Mouse (Mus musculus): ENCODE measurements around the gene Troap.

Gene Troap

DNA sequence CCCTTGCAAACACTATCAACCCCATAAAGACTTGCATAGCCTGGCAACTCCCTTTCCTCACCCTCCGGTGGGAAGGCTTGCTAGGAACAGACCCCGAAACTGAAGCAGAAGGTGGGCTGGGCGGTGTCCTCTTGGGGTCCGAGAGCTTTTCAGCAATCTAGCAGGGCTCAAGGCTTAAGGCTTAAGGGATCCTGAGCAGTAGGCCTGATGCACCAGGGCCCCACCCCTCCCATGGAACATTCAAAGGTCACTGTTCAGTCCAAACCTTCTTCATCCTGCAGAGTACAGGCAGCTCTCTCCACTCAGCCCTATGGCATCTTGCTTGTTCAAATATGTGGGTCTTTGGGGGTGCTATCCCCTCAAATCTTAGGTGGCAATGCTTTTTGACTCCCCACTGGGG is 11.6 kb downstream of the Troap start:
- no peak for DNase-seq (ENCODE audit: low spot score in 2 of 2)

DNA sequence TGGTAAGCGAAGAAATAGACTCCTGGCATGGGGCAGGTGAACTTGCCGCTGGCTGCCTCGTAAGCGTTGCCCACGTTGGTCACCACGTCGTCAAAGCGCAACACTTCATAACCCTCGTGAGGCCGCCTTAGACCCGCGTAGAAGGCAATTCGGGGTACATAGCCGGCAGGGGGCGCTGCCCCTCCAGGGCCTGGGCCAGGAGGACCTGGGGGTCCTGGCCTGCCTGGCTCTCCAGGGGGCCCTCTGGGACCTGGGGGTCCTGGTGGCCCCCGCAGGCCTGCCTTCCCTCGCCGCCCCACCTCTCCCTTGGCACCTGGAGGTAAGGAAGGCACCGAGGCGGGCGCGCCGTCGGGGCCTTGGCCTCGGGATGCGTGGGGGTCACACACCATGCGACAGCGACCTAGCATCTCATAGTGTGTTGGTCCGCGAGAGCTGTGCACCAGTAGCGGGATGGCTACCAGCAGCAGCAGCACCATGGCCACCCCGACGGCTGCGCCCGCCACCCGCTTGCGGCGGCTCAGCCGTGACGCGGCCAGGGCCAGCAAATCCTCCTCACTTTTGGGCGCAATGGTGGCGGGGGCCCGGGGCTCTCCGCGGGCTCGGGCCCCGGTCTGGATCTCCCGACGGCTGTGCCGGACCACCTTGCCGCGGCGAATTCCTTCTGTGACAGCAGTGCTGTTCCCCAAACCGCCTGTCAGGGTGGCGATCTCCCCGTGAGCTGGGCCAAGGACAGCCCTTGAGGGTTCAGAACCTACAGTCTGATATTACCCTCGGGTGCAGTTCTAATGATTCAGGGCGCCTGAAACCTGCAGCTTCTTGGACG is 13.1 kb downstream of the Troap start, which contains the start of gene C1ql4:
Gene C1ql4 (minus strand): TSS at position 565 of the 823 bp plus-strand sequence.
- DNase-seq (ENCODE audit: low spot score in 2 of 2): peak in 1 of 2 experiments; percentile 49

DNA sequence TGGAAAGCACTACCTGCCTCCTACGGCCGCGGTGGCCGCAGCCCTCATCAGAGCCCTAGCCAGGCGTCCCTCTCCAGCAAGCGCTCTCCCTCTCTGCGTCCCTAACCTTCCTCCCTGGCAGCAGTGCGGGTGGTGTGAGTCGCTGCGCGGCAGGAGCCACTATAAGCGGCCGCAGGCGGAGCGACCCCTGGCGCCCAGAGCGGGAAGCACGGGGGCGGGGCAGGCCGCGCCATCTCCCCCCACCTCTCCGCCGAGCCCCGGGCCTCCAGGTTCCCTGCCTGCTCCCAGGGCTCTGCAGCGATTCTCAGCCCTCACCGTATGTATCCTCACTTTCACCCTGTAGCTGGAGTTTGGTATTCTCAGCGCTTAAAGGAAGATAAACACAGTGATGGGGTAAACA is 13.9 kb downstream of the Troap start:
- peak; percentile 61 to 79 for DNase-seq (ENCODE audit: low spot score in 2 of 2)

DNA sequence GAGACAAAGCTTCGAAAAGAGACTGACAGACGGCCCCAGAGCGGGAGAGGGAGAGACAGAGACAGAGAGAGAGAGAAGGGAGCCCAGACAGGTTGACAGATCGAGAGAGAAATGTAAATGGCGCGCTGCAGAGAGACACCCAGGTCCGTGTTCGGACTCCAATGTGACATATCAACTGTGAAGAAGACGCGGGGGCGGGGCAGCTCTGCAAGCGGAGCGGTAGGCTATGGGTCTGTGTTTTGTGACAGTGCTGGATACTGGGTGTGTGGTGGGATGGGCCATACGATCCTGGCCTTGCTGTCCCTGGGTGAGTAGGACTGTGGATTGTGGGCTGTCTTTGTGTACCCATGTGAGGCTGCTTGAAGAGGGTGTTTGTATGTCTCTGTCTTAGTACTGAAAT is 14.7 kb downstream of the Troap start:
- no peak for DNase-seq (ENCODE audit: low spot score in 2 of 2)

DNA sequence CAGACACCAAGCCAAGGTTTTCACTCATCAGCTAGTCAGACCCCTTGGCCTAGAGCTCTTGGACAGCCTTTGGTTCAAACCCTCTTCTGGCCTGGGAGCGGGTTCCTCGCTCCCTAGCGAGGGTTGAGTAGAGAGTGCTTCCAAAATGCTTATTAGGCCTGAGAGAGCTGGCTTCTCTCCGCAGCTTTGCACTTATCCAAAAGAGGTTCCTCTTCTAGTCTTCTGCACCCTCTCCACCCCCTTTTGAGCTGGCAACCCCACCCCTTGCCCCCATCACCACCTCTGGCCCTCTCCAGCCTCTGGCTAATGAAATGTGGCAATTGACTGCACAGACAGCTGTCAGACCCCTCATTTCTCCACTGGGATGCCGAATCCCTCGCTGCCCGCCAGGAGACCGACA is 18.5 kb downstream of the Troap start, which contains the start of gene Dnajc22:
Gene Dnajc22 (plus strand): TSS at position 301 of the 400 bp plus-strand sequence.
- no peak for DNase-seq (ENCODE audit: low spot score in 2 of 2)

DNA sequence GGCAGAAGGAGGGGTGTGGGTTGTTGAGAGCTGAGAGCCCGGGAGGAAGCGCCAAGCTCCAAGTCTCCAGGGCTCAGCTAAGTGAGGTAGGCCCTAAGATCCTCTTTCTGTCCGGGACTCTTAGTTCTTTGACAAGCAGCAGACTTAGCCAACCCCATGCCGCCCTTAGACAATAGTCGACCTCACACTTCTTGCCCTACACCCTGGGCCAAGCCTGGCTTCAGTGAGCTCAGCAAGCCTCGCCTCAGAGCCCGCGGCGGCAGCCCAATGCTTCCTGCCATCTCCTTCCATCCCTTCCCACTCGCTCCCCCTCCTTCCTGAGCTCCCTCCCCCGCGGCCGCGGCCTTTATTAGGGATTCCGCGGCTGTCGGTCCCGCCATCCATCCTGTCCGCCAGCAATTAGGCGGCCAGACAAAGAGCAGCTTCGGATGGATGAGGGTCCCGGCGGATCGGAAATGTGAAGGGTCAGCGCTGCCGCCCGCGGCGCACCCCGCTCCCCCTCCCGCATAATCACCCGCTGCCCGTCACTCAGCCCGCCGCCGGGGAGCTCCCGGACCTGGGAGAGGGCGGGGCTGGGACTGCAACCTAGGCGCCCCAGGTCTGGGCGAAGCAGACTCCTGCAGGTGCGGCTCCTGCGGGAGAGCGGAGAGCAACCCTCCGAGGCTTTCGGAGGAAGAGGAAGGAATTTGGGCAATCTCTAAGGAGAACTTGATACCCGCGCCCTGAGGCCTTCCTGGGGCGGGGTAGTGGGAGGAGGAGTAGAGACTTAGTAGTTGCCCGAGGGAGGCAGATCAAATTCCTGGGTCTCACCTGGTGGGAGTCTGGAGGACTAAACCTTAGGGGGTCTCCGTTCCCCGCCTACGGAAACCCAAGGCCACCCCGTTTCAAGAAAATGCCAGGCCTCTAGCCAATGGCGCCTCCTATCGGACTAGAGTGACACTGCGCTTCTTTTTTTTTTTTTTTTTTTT is 19.2 kb downstream of the Troap start:
- no peak for DNase-seq (ENCODE audit: low spot score in 2 of 2)

DNA sequence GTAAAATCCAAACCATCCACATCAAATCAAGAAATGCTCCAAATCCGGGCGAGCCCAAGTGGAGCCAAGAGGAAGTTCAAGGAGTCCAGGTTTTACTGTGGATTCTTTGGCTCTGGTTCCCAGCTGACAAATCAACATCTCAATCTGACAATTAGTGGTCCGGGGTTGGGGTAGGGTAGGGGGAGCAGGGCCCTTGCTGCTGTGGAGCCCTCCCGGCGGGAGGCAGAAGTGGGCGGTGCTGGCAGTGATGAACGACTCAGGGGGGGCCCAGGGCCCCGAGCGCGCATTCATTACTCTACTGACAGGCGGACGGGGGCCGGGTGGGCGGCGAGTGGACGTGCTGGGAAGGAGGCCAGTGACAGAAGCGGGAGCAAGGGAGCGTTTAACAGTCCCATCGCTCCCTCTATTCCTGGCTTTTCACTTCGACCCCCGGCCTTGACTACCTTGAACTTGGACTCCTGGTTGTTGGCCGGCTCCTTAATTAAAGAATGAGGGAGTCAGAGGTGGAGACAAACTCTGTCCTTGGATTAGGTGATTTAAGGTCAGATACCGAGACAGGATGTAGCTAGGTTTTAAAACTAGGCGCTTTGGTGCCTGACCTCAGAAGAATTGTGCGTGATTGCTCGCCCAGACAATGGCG is 20.4 kb downstream of the Troap start:
- DNase-seq (ENCODE audit: low spot score in 2 of 2): no peak

DNA sequence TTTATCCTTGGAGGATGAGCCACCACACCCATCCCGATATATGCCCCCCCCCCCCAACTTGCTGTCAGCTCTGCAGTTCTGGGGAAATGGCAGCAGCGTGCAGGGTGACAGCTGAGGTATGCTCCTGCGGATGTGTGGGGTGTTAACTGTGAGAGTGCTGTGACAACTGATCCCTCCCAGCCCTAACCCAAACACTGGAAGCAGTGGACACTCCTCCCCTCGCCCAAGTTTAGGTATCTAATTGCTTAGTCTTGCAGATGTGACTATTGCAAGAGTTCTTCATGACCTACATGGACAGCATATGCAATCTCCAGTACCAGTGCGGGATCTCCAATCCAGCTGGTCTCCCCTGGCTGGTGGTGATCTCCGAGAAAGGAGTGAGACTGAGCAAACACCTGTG is 21.0 kb downstream of the Troap start:
- DNase-seq (ENCODE audit: low spot score in 2 of 2): no peak

DNA sequence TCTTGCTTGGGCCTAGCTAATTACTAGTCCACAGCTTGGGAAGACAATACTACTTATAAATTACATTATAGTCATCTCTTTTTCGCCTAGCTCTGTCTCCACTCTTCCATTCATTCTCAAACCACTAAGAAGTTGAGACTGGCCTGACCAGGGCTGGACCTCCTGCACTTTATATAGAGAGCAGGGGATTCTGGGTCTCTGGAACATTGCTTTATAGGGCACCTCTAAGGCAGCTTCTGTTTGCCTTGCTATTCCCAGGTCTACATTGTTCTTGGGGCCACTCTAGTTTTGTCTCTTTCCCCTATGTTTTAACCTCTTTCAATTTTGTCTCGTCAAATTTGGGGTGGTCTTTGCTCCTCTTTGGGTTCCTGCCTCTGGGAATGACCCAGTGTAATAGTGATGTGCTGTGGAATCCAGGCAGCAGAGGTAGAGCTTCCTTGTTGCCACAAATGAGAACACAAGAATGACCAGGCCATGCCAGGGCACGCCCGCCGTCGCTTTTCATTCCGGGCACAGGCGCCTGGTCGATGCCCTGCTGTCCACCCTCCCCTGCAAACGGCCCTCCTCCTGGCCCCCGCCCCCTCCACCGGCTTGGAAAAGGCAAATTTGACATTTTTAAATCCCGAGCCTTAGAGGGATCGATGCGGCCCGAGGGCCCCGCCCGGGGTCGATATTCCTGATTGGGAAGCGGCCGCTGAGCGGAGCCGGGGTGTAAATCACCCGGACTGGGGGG is 21.9 kb downstream of the Troap start:
- no peak for DNase-seq (ENCODE audit: low spot score in 2 of 2)

DNA sequence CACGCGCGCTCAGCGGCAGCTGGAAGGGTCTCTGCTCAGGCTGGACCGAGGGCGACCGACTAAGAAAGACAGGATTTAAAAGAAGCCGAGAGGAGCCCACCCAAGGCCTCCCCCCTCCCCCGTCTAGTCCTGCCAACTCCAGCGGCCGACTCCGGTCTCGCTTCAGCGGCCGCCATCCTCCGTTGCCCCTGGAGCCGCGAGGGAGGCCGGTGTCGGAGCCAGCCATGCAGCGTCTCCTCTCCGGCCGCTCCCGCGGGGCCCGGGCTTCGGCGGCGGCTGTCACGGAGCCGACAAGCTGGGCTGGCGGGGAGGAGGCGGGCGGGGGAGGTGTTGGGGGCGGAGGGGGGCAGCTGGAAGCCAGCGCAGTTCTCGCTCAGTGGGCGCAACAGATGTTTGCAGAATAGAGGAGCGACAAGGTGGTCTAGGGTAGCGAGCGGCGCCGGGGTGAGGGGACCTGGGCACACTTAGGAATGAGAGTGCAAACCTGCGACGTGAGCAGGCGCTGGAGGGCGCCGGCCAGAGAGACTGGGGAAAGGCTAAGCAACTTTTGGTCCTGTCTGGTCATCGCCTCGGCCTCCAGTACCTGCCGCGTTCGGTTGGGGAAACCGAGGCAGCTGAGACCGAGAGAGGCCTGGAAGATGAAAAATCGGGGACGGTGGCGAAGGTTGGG is 22.6 kb downstream of the Troap start:
- no peak for DNase-seq (ENCODE audit: low spot score in 2 of 2)

DNA sequence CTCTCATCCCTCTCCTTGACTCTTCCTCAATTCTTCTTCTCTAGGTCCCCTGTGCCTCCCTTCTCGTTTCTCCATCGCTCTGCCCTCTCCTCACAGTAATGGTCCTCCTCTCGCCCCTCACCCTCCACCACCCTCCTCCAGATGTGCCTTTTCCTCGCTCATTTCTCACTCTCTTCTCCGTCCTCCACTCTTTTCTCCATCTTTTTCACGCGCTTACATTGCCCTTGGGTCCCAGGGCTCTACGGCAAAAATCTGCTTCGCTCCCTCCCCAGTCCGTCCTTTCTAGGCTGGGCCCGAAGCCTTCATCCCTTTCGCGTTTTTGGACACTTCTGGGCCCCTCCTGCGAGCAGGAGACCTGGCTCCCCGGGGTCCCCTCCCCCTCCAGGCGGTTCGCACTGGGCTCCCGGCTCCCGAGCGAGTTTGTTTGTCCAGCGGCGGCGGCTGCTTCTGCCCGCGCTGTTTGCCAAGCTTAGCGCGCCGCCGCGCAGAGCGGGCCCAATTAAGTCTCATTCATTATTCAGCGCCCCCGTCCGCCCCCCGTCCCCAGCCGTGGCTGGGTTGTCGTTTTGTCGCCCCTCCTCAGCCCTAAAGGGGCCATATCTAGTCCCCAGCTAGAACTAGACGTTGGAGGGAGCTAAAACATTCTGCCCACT is 23.6 kb downstream of the Troap start:
- DNase-seq (ENCODE audit: low spot score in 2 of 2): no peak

DNA sequence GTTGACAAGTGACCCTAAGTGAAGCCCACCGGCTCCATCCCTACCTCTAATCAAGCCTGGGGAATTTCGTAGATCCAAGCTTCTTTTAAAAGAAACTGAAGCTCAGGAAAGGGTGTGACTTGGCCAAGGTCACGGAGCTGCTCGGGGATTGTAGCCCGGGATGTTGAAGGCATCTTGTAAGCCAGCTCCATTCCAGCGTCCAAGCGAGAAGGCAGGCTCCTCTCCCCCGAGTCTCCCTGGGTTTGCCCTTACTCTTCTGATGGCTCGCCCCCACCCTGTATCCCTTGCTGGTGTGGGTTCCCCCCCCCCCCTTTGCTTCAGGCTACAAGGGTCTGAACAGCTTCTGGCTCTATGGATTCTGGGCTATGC is 24.1 kb downstream of the Troap start:
- no peak for DNase-seq (ENCODE audit: low spot score in 2 of 2)

DNA sequence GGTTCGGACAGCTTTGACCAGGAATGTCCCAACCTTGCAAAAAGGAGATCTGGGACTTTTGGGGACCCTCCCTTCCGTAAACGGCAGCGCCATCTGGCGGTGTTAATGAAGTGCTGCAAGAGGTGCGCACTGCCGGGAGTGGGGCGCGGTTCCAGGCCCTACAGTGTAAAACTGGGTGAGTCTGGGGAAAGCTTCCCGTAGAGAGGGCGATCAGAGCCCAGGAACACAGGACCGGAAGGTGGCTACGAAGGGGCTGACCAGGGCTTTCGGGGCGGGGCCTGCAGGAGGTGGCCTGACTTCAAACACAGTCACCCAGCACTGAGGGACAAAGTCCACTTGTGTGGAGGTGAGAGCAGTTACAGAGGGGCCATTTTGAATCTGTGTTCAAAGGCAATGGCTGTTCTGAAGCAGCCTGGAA is 24.8 kb downstream of the Troap start:
- no peak for DNase-seq (ENCODE audit: low spot score in 2 of 2)

DNA sequence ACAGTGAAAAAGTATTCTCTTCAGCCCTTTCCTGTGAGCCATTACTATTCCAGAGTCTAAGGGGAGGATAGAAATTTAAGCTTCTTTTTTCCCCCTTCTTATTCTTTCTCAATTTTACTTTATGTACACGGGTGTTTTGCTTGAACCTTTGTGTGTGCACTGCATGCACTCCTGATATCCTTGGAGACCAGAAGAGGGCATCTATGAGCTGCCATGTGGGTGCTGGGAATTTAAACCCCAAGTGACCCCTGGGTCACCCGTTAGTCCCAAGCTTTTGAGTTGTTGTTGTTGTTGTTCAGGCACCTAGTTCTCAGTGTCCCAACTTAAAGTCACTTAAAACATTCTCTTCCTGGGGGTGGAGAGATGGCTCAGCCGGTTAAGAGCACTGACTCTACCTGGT is 25.6 kb downstream of the Troap start:
- DNase-seq (ENCODE audit: low spot score in 2 of 2): no peak

DNA sequence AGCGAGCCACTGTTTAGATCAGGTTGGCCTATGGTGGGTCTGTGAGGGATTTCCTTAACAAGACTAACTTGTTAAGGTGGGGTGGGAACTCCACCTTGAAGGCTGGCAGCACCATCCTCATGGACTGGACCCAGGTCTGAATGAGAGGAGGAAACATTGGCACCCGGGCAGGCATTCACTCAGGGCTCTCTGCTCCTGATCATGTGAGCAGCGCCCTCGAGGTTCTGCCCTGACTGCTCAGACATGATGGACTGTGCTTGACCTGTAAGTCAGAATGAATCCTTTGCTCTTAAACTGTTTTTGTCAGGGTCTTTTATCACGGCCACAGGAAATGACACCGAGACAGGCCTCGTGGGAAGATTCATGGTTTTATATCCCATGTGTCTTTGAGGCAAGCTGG is 30.9 kb downstream of the Troap start:
- no peak for DNase-seq (ENCODE audit: low spot score in 2 of 2)

DNA sequence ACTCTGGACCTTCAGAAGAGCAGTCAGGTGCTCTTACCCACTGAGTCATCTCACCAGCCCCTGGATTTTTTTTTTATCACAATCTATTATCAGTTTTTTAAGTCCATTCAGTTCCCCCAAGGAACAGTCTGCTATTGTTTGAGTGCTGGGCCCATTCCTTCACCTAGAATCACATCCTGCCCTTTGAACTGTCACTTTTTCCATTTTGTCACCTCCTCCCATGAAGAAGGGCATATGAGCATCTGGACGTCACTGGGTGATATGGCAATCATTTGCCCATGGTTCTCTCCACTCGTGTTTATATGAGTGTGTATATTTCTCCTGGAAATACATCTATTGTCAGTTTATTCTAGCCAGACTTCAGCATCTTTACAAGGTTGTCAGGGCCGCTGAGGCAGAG is 33.5 kb downstream of the Troap start:
- no peak for DNase-seq (ENCODE audit: low spot score in 2 of 2)

DNA sequence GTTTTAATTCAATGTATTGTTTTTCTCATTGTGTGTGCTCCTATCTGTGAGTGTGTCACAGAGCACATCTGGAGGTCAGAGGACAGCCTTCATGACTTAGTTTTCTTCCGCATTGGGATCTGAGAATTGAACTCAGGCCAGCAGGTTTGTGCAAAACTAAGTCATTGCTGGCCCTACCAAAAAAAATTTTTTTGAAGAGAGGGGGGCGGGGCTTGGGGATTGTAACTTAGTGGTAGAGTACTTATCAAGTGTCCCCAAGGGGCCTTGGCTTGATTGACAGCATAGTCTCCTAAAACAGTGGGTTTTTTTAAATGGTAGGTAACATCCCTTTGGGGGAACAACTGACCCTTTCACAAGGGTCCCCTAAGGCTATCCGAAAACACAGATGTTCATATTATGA is 36.8 kb downstream of the Troap start:
- no peak for DNase-seq (ENCODE audit: low spot score in 2 of 2)

DNA sequence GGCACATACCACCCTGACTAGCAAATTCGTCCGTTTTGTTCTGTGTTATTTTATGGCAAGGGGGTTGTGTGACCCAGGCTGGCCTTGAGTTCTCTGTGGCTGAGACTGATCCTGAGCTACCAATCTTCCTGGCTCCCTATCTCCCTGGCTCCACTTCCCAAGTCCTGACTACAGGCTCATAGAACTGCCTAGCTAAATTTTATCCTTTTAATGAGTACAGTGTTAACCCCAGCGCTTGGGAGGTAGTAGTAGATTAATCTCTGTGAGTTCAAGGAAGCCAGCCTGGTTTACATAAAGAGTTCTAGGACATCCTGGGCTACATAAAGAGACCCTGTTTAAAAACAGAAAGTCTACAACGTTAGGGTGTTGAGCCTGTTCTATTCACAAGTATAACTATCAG is 37.4 kb downstream of the Troap start:
- no peak for DNase-seq (ENCODE audit: low spot score in 2 of 2)

DNA sequence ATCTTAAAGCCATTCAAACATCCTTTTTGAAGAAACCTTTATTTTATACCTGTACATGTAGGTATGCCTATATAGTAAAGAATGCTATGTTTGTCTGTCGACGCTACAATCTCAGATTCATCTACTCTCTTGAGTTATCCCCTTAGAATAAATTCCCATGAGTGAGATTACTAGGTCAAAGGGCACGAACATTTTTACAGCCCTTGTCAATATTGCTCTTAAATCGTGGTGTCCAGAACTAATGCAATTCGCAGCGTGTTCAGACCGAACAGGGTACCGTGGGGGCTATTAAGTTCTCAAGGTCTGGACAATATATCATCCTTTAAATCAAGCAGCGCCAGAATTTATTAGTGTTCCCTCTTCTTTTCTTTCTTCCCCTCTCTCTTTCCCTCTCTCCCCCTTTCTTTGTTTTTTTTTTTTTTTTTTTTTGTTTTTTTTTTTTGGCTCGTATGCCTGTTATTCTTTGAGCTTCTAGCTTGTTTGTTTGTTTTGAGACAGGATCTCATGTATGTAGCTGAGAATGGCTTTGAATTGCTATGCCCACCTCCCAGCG is 38.5 kb downstream of the Troap start:
- DNase-seq (ENCODE audit: low spot score in 2 of 2): no peak

DNA sequence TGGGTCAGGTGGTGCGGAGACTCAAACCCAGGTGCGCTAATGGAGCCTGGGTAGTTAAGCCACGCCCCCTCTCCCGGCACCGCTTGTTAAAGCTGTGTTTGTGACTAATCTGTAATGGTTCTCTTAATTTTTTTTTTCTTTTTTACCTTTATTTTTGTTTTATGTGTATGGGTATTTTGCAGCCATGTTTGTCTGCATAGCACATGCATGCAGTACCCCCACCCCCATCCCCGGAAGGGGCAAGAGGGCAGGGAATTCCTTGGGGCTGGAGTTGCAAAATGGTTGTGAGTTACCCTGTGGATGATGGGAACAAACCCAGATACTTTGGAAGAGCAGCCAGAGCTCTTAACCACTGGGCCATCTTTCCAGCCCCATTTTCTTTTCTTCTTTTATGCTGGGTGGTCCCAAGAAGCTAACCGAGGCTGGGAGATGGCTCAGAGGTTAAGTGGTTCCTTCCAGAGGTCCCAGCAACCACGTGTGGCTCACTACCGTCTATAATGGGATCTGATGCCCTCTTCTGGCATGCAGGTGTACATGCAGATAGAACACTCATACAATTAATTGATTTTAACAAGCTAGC is 39.1 kb downstream of the Troap start:
- DNase-seq (ENCODE audit: low spot score in 2 of 2): no peak

Measured in natural killer cell, adult 2 months (primary cell).